Mouse (Mus musculus) ovary, postnatal 10 days (tissue): ENCODE measurements at regions not wholly inside any gene's neighbourhood (a gene's known extent, or its start where the extent isn't known, plus 50 kb on each side); places are given as distances from the start of the nearest gene placed in this dataset.

Experiments used
- DNase-seq: peaks from one replicate; pipeline ENCODE4 v3.0.0; 2022; ENCODE audit warnings: low spot score

GRCm38 (mm10) chr13:53704104-53704503, 231.2 kb upstream of the Msx2 start:
- no peak for DNase-seq

GRCm38 (mm10) chr13:53700236-53700635, 227.4 kb upstream of the Msx2 start:
- DNase-seq = no peak

GRCm38 (mm10) chr13:53697954-53698353, 225.1 kb upstream of the Msx2 start:
- DNase-seq = no peak

- DNase-seq = no peak
Observed at GRCm38 (mm10) chr13:53695385-53695784, 222.5 kb upstream of the Msx2 start.

GRCm38 (mm10) chr13:53688934-53689333, 216.1 kb upstream of the Msx2 start:
- no peak for DNase-seq

GRCm38 (mm10) chr13:53688489-53688888, 215.6 kb upstream of the Msx2 start:
- peak; percentile 72 for DNase-seq

GRCm38 (mm10) chr13:53684498-53684897, 211.6 kb upstream of the Msx2 start:
- DNase-seq = no peak

GRCm38 (mm10) chr13:53677187-53677586, 204.3 kb upstream of the Msx2 start:
- DNase-seq = no peak

- no peak for DNase-seq
Observed at GRCm38 (mm10) chr13:53670361-53670760, 197.5 kb upstream of the Msx2 start.

GRCm38 (mm10) chr13:53667518-53667917, 194.6 kb upstream of the Msx2 start:
- DNase-seq = no peak

GRCm38 (mm10) chr13:53665592-53665991, 192.7 kb upstream of the Msx2 start:
- DNase-seq = no peak

GRCm38 (mm10) chr13:53664631-53665230, 191.9 kb upstream of the Msx2 start:
- DNase-seq = no peak

- DNase-seq = no peak
Observed at GRCm38 (mm10) chr13:53652826-53653225, 180.0 kb upstream of the Msx2 start.

- no peak for DNase-seq
Observed at GRCm38 (mm10) chr13:53648353-53648752, 175.5 kb upstream of the Msx2 start.

- DNase-seq = no peak
Observed at GRCm38 (mm10) chr13:53642557-53642956, 169.7 kb upstream of the Msx2 start.

GRCm38 (mm10) chr13:53639584-53639983, 166.7 kb upstream of the Msx2 start:
- no peak for DNase-seq

GRCm38 (mm10) chr13:53639115-53639514, 166.2 kb upstream of the Msx2 start:
- no peak for DNase-seq

GRCm38 (mm10) chr13:53636011-53636410, 163.1 kb upstream of the Msx2 start:
- DNase-seq = no peak

- no peak for DNase-seq
Observed at GRCm38 (mm10) chr13:53634637-53635203, 161.8 kb upstream of the Msx2 start.

GRCm38 (mm10) chr13:53598050-53598449, 125.2 kb upstream of the Msx2 start:
- DNase-seq = no peak

- DNase-seq = no peak
Observed at GRCm38 (mm10) chr13:53596871-53597800, 124.3 kb upstream of the Msx2 start.

GRCm38 (mm10) chr13:53592755-53593154, 119.9 kb upstream of the Msx2 start:
- no peak for DNase-seq

- DNase-seq = no peak
Observed at GRCm38 (mm10) chr13:53586771-53587170, 113.9 kb upstream of the Msx2 start.
